Comparison of ENCODE assay signal across 8 mouse cellular contexts in genomic region chr2:119476166-119476565, GRCm38 (mm10). TPM values are rescaled to one million over a fixed set of nuclear protein-coding genes. Genes with fewer than 3 reads are reported as not detected.
DNase-seq lines count a peak whose midpoint lies in the region; ATAC-seq lines count a peak whose summit lies in the region.

No protein-coding gene starts in this region.

- peaks cover 6% of the 10 kb centered on the region; the same call in 1 of the 2 replicates for H3K36me3 ChIP-seq in kidney, embryonic 16.5 days (ENCODE audit: insufficient read depth, low read length)
- H3K36me3 ChIP-seq in embryonic facial prominence, embryonic 10.5 days (replicated peaks): peaks cover 27% of the 10 kb centered on the region
- H3K36me3 ChIP-seq in hindbrain, embryonic 16.5 days (ENCODE audit: control insufficient read depth, insufficient read depth, low read length): no peaks in the 10 kb centered on the region
- H3K36me3 ChIP-seq in midbrain, embryonic 15.5 days (replicated peaks): no peaks in the 10 kb centered on the region

- no peak for DNase-seq in kidney, adult 8-10 months
- DNase-seq in embryonic facial prominence, embryonic 10.5 days (ENCODE audit: low spot score): no peak
- no peak for DNase-seq in right cerebral cortex, postnatal 25 days
- no peak for DNase-seq in cerebellum, postnatal 4 days (ENCODE audit: low spot score in 2 of 2)
- DNase-seq in spleen, postnatal 4 days (ENCODE audit: low spot score in 2 of 2): no peak

- H3K27me3 ChIP-seq in kidney, embryonic 16.5 days (ENCODE audit: insufficient read depth, low read length): no peaks in the 10 kb centered on the region
- H3K27me3 ChIP-seq in embryonic facial prominence, embryonic 10.5 days (replicated peaks; ENCODE audit: low read depth, poor library complexity, severe bottlenecking): no peaks in the 10 kb centered on the region
- no peaks in the 10 kb centered on the region for H3K27me3 ChIP-seq in hindbrain, embryonic 16.5 days (replicated peaks; ENCODE audit: control insufficient read depth, insufficient read depth, low read length)
- H3K27me3 ChIP-seq in midbrain, embryonic 15.5 days (replicated peaks): no peaks in the 10 kb centered on the region

- no peak for ATAC-seq in kidney, embryonic 16.5 days (ENCODE audit: low FRiP score, low TSS enrichment)
- no peak for ATAC-seq in hindbrain, embryonic 16.5 days
- ATAC-seq in midbrain, embryonic 15.5 days (replicated peaks): no peak

- WGBS in kidney, embryonic 16.5 days: 12% methylated on average over 7 of the region's 7 CpGs
- WGBS in embryonic facial prominence, embryonic 10.5 days: 25% methylated on average over 7 of the region's 7 CpGs
- 19% methylated on average over 7 of the region's 7 CpGs for WGBS in hindbrain, embryonic 16.5 days
- 26% methylated on average over 7 of the region's 7 CpGs for WGBS in midbrain, embryonic 15.5 days

- H3K27ac ChIP-seq in kidney, embryonic 16.5 days (ENCODE audit: low read length): peak overlapping the region; percentile 99; the same call in 1 of the 2 replicates
- H3K27ac ChIP-seq in embryonic facial prominence, embryonic 10.5 days (replicated peaks): no peak overlapping the region
- H3K27ac ChIP-seq in hindbrain, embryonic 16.5 days (ENCODE audit: low read depth, low read length): no peak overlapping the region
- 0 out of 2 replicates have a peak overlapping the region, but pooled peaks have one; percentile 98 for H3K27ac ChIP-seq in midbrain, embryonic 15.5 days

- no peaks in the 10 kb centered on the region for H3K9me3 ChIP-seq in kidney, embryonic 16.5 days (ENCODE audit: low read length)
- no peaks in the 10 kb centered on the region for H3K9me3 ChIP-seq in embryonic facial prominence, embryonic 10.5 days
- H3K9me3 ChIP-seq in hindbrain, embryonic 16.5 days (ENCODE audit: control insufficient read depth, low read length): no peaks in the 10 kb centered on the region
- no peaks in the 10 kb centered on the region for H3K9me3 ChIP-seq in midbrain, embryonic 15.5 days

- peaks cover 21% of the 10 kb centered on the region for H3K4me1 ChIP-seq in kidney, embryonic 16.5 days (ENCODE audit: insufficient read depth, low read length)
- peaks cover 19% of the 10 kb centered on the region for H3K4me1 ChIP-seq in embryonic facial prominence, embryonic 10.5 days
- peaks cover 17% of the 10 kb centered on the region for H3K4me1 ChIP-seq in hindbrain, embryonic 16.5 days (ENCODE audit: control insufficient read depth, insufficient read depth, low read depth, low read length)
- H3K4me1 ChIP-seq in midbrain, embryonic 15.5 days: peaks cover 25% of the 10 kb centered on the region

- peak overlapping the region; percentile 100 for H3K9ac ChIP-seq in kidney, embryonic 16.5 days (replicated peaks; ENCODE audit: low read length)
- peak overlapping the region; percentile 98 for H3K9ac ChIP-seq in hindbrain, embryonic 16.5 days (ENCODE audit: low read depth, low read length)
- peak overlapping the region; percentile 88; the same call in 1 of the 2 replicates for H3K9ac ChIP-seq in midbrain, embryonic 15.5 days

- H3K4me3 ChIP-seq in kidney, embryonic 16.5 days (ENCODE audit: low read length): peak overlapping the region; percentile 83
- peak overlapping the region; percentile 95 for H3K4me3 ChIP-seq in embryonic facial prominence, embryonic 10.5 days
- peak overlapping the region; percentile 88 for H3K4me3 ChIP-seq in hindbrain, embryonic 16.5 days (ENCODE audit: low read length)
- H3K4me3 ChIP-seq in midbrain, embryonic 15.5 days: peak overlapping the region; percentile 81

- peak overlapping the region; percentile 76 for H3K4me2 ChIP-seq in kidney, embryonic 16.5 days (replicated peaks; ENCODE audit: low read depth, low read length)
- peak overlapping the region; percentile 80 for H3K4me2 ChIP-seq in hindbrain, embryonic 16.5 days (ENCODE audit: low read length)
- H3K4me2 ChIP-seq in midbrain, embryonic 15.5 days: peak overlapping the region; percentile 76

RNA-seq across cellular contexts. Expression of gene Ino80, which starts 1.3 kb away (rescaled TPM):
- 3.9 and 5.0 TPM in 2 replicates for polyA plus RNA-seq in kidney, embryonic 16.5 days (2015; fragmentation: Nextera tagmentation; extraction: Ambion mirVana)
- polyA plus RNA-seq in embryonic facial prominence, embryonic 10.5 days (2016; fragmentation: Nextera tagmentation; extraction: Ambion mirVana): 3.5 and 4.3 TPM in 2 replicates
- 2.8 and 3.4 TPM in 2 replicates for polyA plus RNA-seq in hindbrain, embryonic 16.5 days (2015; fragmentation: Nextera tagmentation; extraction: Ambion mirVana)
- 3.1 and 3.3 TPM in 2 replicates for polyA plus RNA-seq in midbrain, embryonic 15.5 days (2015; fragmentation: Nextera tagmentation; extraction: Ambion mirVana)

Comparison
In these comparisons a context has a peak if more than half of its experiments do, and no peak if none do; other contexts are left out.
1. H3K27ac ChIP-seq: peak in kidney, embryonic 16.5 days (single experiment) and midbrain, embryonic 15.5 days (single experiment); none in embryonic facial prominence, embryonic 10.5 days (single experiment) and hindbrain, embryonic 16.5 days (single experiment).
2. Peak in every context shown above with its lines, with median percentiles within 50 percentile points of each other: H3K4me2 ChIP-seq, H3K4me3 ChIP-seq and H3K9ac ChIP-seq.